Mouse (Mus musculus): ENCODE measurements at regions not wholly inside any gene's neighbourhood (a gene's known extent, or its start where the extent isn't known, plus 50 kb on each side); places are given as distances from the start of the nearest gene placed in this dataset.

GRCm38 (mm10) chr1:126907417-126907816, 76.8 kb upstream of the Nckap5 start:
- no peak for TF ChIP-seq CTCF (IDR thresholded peaks at IDR 0.05)
- intact Hi-C loops (cut with DNase I) = no loop called here
- no peak overlapping the region for H3K27ac ChIP-seq
- H3K4me3 ChIP-seq = no peak overlapping the region
- no peak for DNase-seq (ENCODE audit: extremely low spot score in 1 of 2, low spot score in 2 of 2)

- TF ChIP-seq CTCF (IDR thresholded peaks at IDR 0.05) = no peak
- H3K4me3 ChIP-seq = no peak overlapping the region
- intact Hi-C loops (cut with DNase I) = no loop called here
- no peak overlapping the region for H3K27ac ChIP-seq
- DNase-seq (ENCODE audit: extremely low spot score in 1 of 2, low spot score in 2 of 2) = no peak
Measured at GRCm38 (mm10) chr1:126898484-126898883, 67.9 kb upstream of the Nckap5 start.

GRCm38 (mm10) chr1:126896895-126897294, 66.3 kb upstream of the Nckap5 start:
- no peak for TF ChIP-seq CTCF (IDR thresholded peaks at IDR 0.05)
- Histone ChIP-seq H3K27ac (no peak overlapping the region), H3K4me3 (no peak overlapping the region)
- DNase-seq (ENCODE audit: extremely low spot score in 1 of 2, low spot score in 2 of 2) = no peak
- intact Hi-C loops (cut with DNase I) = no loop called here

GRCm38 (mm10) chr1:126880801-126881200, 50.2 kb upstream of the Nckap5 start:
- Histone ChIP-seq H3K4me3 (no peak overlapping the region), H3K27ac (no peak overlapping the region)
- no peak for TF ChIP-seq CTCF (IDR thresholded peaks at IDR 0.05)
- intact Hi-C loops (cut with DNase I) = no loop called here
- DNase-seq (ENCODE audit: extremely low spot score in 1 of 2, low spot score in 2 of 2) = no peak
